Mouse (Mus musculus): ENCODE data around the gene Apbb1. TPM values are rescaled to one million over a fixed set of nuclear protein-coding genes. Genes with fewer than 3 reads are reported as not detected.

Apbb1 gene
- polyA plus RNA-seq, 1 experiment: 22.4 TPM

DNA sequence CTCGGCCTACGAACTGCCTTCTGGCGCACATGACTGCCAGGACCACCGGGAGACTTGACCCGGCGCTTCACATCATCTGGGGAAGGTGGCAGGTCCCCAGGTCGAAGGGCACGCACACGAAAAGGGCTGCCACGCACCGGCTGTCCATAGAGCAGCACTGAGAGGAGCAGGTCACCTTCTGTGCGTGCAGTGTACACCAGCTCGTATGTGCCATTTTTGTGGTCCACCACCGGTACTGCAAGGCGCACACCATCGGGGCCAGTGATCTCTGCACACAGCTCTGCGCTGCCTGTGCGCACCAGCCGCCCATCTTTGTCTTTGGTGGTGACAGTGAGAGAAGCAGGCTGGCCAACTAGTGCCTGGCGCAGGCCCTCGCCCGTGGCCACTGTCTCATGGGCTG lies 36.4 kb upstream of the Apbb1 start:
- Histone ChIP-seq H3K36me3 (ENCODE audit: control insufficient read depth, insufficient read depth) (peaks cover 76% of the 10 kb centered on the region), H3ac (ENCODE audit: control insufficient read depth, insufficient read length, low read depth) (no peak overlapping the region), H3K4me3 (ENCODE audit: insufficient read depth, poor library complexity, severe bottlenecking) (no peak overlapping the region), H3K79me3 (ENCODE audit: low read depth) (peaks cover 5% of the 10 kb centered on the region), H3K27me3 (ENCODE audit: control insufficient read depth, insufficient read depth, insufficient read length) (no peaks in the 10 kb centered on the region), H3K79me2 (ENCODE audit: control insufficient read depth, insufficient read depth) (peaks cover 20% of the 10 kb centered on the region)
- TF ChIP-seq MYOG (IDR thresholded peaks at IDR 0.05; ENCODE audit: control insufficient read depth, extremely low read depth, insufficient read length): no peak
- no peak for TF ChIP-seq CEBPB (IDR thresholded peaks at IDR 0.05; ENCODE audit: low read depth)
- TF ChIP-seq FOSL1 (IDR thresholded peaks at IDR 0.05; ENCODE audit: insufficient read depth, low read length, poor library complexity, severe bottlenecking): no peak
- no peak for TF ChIP-seq USF1 (IDR thresholded peaks at IDR 0.05; ENCODE audit: low read depth)
- no peak for TF ChIP-seq CTCF (IDR thresholded peaks at IDR 0.05; ENCODE audit: control insufficient read depth, insufficient read depth, insufficient read length)
- TF ChIP-seq MYOD1 (IDR thresholded peaks at IDR 0.05; ENCODE audit: control insufficient read depth, insufficient read length, low read depth): no peak
- no peak for TF ChIP-seq MAX (IDR thresholded peaks at IDR 0.05)

DNA sequence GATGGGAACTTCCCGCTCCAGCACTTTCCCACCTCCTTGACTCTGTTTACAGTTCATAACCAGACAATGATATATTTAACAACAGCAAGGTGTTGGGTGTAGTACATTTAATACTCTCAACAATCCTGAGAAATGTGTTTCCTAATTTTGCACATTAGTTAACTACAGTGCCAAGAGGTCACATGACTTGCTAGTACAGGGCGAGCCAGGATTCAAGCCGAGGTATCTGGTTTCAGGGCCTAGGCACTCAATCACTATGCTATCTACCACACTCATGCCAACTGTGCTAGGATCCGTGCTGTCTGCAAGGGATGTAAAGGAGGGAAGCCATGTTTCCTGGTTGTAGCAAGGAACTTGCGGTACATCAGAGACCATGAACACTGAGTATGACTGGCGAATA lies 35.1 kb upstream of the Apbb1 start:
- peaks cover 20% of the 10 kb centered on the region for H3K79me2 ChIP-seq (ENCODE audit: control insufficient read depth, insufficient read depth)
- H3K36me3 ChIP-seq (ENCODE audit: control insufficient read depth, insufficient read depth): peaks cover 83% of the 10 kb centered on the region
- no peak overlapping the region for H3ac ChIP-seq (ENCODE audit: control insufficient read depth, insufficient read length, low read depth)
- peaks cover 5% of the 10 kb centered on the region for H3K79me3 ChIP-seq (ENCODE audit: low read depth)
- H3K27me3 ChIP-seq (ENCODE audit: control insufficient read depth, insufficient read depth, insufficient read length): no peaks in the 10 kb centered on the region
- TF ChIP-seq MAX (IDR thresholded peaks at IDR 0.05): no peak
- TF ChIP-seq CTCF (IDR thresholded peaks at IDR 0.05; ENCODE audit: control insufficient read depth, insufficient read depth, insufficient read length): no peak
- TF ChIP-seq CEBPB (IDR thresholded peaks at IDR 0.05; ENCODE audit: low read depth): no peak
- TF ChIP-seq FOSL1 (IDR thresholded peaks at IDR 0.05; ENCODE audit: insufficient read depth, low read length, poor library complexity, severe bottlenecking): no peak
- TF ChIP-seq MYOD1 (IDR thresholded peaks at IDR 0.05; ENCODE audit: control insufficient read depth, insufficient read length, low read depth): no peak
- no peak for TF ChIP-seq MYOG (IDR thresholded peaks at IDR 0.05; ENCODE audit: control insufficient read depth, extremely low read depth, insufficient read length)
- TF ChIP-seq USF1 (IDR thresholded peaks at IDR 0.05; ENCODE audit: low read depth): no peak
- H3K4me3 ChIP-seq (ENCODE audit: insufficient read depth, poor library complexity, severe bottlenecking): no peak overlapping the region

- peaks cover 16% of the 10 kb centered on the region for H3K79me2 ChIP-seq (ENCODE audit: control insufficient read depth, insufficient read depth)
- peaks cover 90% of the 10 kb centered on the region for H3K36me3 ChIP-seq (ENCODE audit: control insufficient read depth, insufficient read depth)
- H3K79me3 ChIP-seq (ENCODE audit: low read depth): peaks cover 5% of the 10 kb centered on the region
- TF ChIP-seq FOSL1 (IDR thresholded peaks at IDR 0.05; ENCODE audit: insufficient read depth, low read length, poor library complexity, severe bottlenecking) (no peak), MAX (IDR thresholded peaks at IDR 0.05) (no peak), CEBPB (IDR thresholded peaks at IDR 0.05; ENCODE audit: low read depth) (no peak), MYOD1 (IDR thresholded peaks at IDR 0.05; ENCODE audit: control insufficient read depth, insufficient read length, low read depth) (no peak), MYOG (IDR thresholded peaks at IDR 0.05; ENCODE audit: control insufficient read depth, extremely low read depth, insufficient read length) (no peak), CTCF (IDR thresholded peaks at IDR 0.05; ENCODE audit: control insufficient read depth, insufficient read depth, insufficient read length) (no peak), USF1 (IDR thresholded peaks at IDR 0.05; ENCODE audit: low read depth) (no peak)
- H3K27me3 ChIP-seq (ENCODE audit: control insufficient read depth, insufficient read depth, insufficient read length): no peaks in the 10 kb centered on the region
- no peak overlapping the region for H3ac ChIP-seq (ENCODE audit: control insufficient read depth, insufficient read length, low read depth)
- no peak overlapping the region for H3K4me3 ChIP-seq (ENCODE audit: insufficient read depth, poor library complexity, severe bottlenecking)
These were observed 34.3 kb upstream of the Apbb1 start for GRCm38 (mm10) chr7:105615720-105616119.

GRCm38 (mm10) chr7:105614400-105614799 lies 32.9 kb upstream of the Apbb1 start:
- no peaks in the 10 kb centered on the region for H3K27me3 ChIP-seq (ENCODE audit: control insufficient read depth, insufficient read depth, insufficient read length)
- TF ChIP-seq FOSL1 (IDR thresholded peaks at IDR 0.05; ENCODE audit: insufficient read depth, low read length, poor library complexity, severe bottlenecking) (no peak), USF1 (IDR thresholded peaks at IDR 0.05; ENCODE audit: low read depth) (no peak), CTCF (IDR thresholded peaks at IDR 0.05; ENCODE audit: control insufficient read depth, insufficient read depth, insufficient read length) (no peak), MYOG (IDR thresholded peaks at IDR 0.05; ENCODE audit: control insufficient read depth, extremely low read depth, insufficient read length) (no peak), MAX (IDR thresholded peaks at IDR 0.05) (no peak), MYOD1 (IDR thresholded peaks at IDR 0.05; ENCODE audit: control insufficient read depth, insufficient read length, low read depth) (no peak), CEBPB (IDR thresholded peaks at IDR 0.05; ENCODE audit: low read depth) (no peak)
- peaks cover 3% of the 10 kb centered on the region for H3K79me3 ChIP-seq (ENCODE audit: low read depth)
- peaks cover 3% of the 10 kb centered on the region for H3K79me2 ChIP-seq (ENCODE audit: control insufficient read depth, insufficient read depth)
- no peak overlapping the region for H3K4me3 ChIP-seq (ENCODE audit: insufficient read depth, poor library complexity, severe bottlenecking)
- H3K36me3 ChIP-seq (ENCODE audit: control insufficient read depth, insufficient read depth): peaks cover 90% of the 10 kb centered on the region
- no peak overlapping the region for H3ac ChIP-seq (ENCODE audit: control insufficient read depth, insufficient read length, low read depth)

- peaks cover 70% of the 10 kb centered on the region for H3K36me3 ChIP-seq (ENCODE audit: control insufficient read depth, insufficient read depth)
- no peak overlapping the region for H3ac ChIP-seq (ENCODE audit: control insufficient read depth, insufficient read length, low read depth)
- TF ChIP-seq MYOD1 (IDR thresholded peaks at IDR 0.05; ENCODE audit: control insufficient read depth, insufficient read length, low read depth) (no peak), MYOG (IDR thresholded peaks at IDR 0.05; ENCODE audit: control insufficient read depth, extremely low read depth, insufficient read length) (no peak), MAX (IDR thresholded peaks at IDR 0.05) (no peak), USF1 (IDR thresholded peaks at IDR 0.05; ENCODE audit: low read depth) (no peak), CTCF (IDR thresholded peaks at IDR 0.05; ENCODE audit: control insufficient read depth, insufficient read depth, insufficient read length) (no peak), FOSL1 (IDR thresholded peaks at IDR 0.05; ENCODE audit: insufficient read depth, low read length, poor library complexity, severe bottlenecking) (no peak), CEBPB (IDR thresholded peaks at IDR 0.05; ENCODE audit: low read depth) (no peak)
- H3K4me3 ChIP-seq (ENCODE audit: insufficient read depth, poor library complexity, severe bottlenecking): no peak overlapping the region
- no peaks in the 10 kb centered on the region for H3K27me3 ChIP-seq (ENCODE audit: control insufficient read depth, insufficient read depth, insufficient read length)
- H3K79me2 ChIP-seq (ENCODE audit: control insufficient read depth, insufficient read depth): no peaks in the 10 kb centered on the region
- H3K79me3 ChIP-seq (ENCODE audit: low read depth): no peaks in the 10 kb centered on the region
These were observed 30.3 kb upstream of the Apbb1 start for GRCm38 (mm10) chr7:105611767-105612166.

- H3K27me3 ChIP-seq (ENCODE audit: control insufficient read depth, insufficient read depth, insufficient read length): no peaks in the 10 kb centered on the region
- no peak for TF ChIP-seq USF1 (IDR thresholded peaks at IDR 0.05; ENCODE audit: low read depth)
- TF ChIP-seq MAX (IDR thresholded peaks at IDR 0.05): no peak
- no peak for TF ChIP-seq CTCF (IDR thresholded peaks at IDR 0.05; ENCODE audit: control insufficient read depth, insufficient read depth, insufficient read length)
- TF ChIP-seq MYOG (IDR thresholded peaks at IDR 0.05; ENCODE audit: control insufficient read depth, extremely low read depth, insufficient read length): no peak
- TF ChIP-seq CEBPB (IDR thresholded peaks at IDR 0.05; ENCODE audit: low read depth): no peak
- TF ChIP-seq FOSL1 (IDR thresholded peaks at IDR 0.05; ENCODE audit: insufficient read depth, low read length, poor library complexity, severe bottlenecking): no peak
- TF ChIP-seq MYOD1 (IDR thresholded peaks at IDR 0.05; ENCODE audit: control insufficient read depth, insufficient read length, low read depth): no peak
- no peaks in the 10 kb centered on the region for H3K79me2 ChIP-seq (ENCODE audit: control insufficient read depth, insufficient read depth)
- no peak overlapping the region for H3K4me3 ChIP-seq (ENCODE audit: insufficient read depth, poor library complexity, severe bottlenecking)
- H3K36me3 ChIP-seq (ENCODE audit: control insufficient read depth, insufficient read depth): peaks cover 46% of the 10 kb centered on the region
- H3ac ChIP-seq (ENCODE audit: control insufficient read depth, insufficient read length, low read depth): no peak overlapping the region
- H3K79me3 ChIP-seq (ENCODE audit: low read depth): no peaks in the 10 kb centered on the region
These were observed 27.0 kb upstream of the Apbb1 start for GRCm38 (mm10) chr7:105608467-105608866.

Measured in C2C12 (cell line).